Mouse (Mus musculus) hindbrain, postnatal 0 days (tissue): ENCODE data around the gene Dppa3. TPM values are rescaled to one million over a fixed set of nuclear protein-coding genes. Genes with fewer than 3 reads are reported as not detected.
A peak's percentile ranks its signal among the peaks of the same experiment; 100 is the strongest.

Source experiments
- ATAC-seq: fragments of 200-750 bp; cut with Nextera tagmentation; 2 replicates; pipeline ENCODE4 v1.8.0; 2017; ENCODE audit warnings: mild to moderate bottlenecking, moderate TSS enrichment, moderate library complexity
- DNase-seq: peaks from one replicate; pipeline ENCODE4 v3.0.0-alpha.2; 2015; ENCODE audit warnings: low spot score
- H3K27ac ChIP-seq: fragments of 300-500 bp; sonication (generic); 2 replicates; pipeline ENCODE4 v1.5.1; 2014; ENCODE audit warnings: mild to moderate bottlenecking
- H3K27me3 ChIP-seq: fragments of 300-500 bp; sonication (generic); 2 replicates; pipeline ENCODE4 v1.6.1; 2014; ENCODE audit warnings: low read length, mixed read lengths; ENCODE audit not compliant: insufficient read depth
- H3K36me3 ChIP-seq: fragments of 300-500 bp; sonication (generic); 2 replicates; pipeline ENCODE4 v1.6.1; 2014; ENCODE audit warnings: low read length, mixed read lengths; ENCODE audit not compliant: insufficient read depth
- H3K4me1 ChIP-seq: fragments of 300-500 bp; sonication (generic); 2 replicates; pipeline ENCODE4 v1.6.1; 2014; ENCODE audit warnings: antibody characterized with exemption, low read length, mixed read lengths; ENCODE audit not compliant: insufficient read depth
- H3K4me2 ChIP-seq: fragments of 300-500 bp; sonication (generic); 2 replicates; pipeline ENCODE4 v1.6.1; 2014; ENCODE audit warnings: low read depth, mild to moderate bottlenecking, low read length, moderate library complexity, mixed read lengths
- H3K4me3 ChIP-seq: fragments of 300-500 bp; sonication (generic); 2 replicates; pipeline ENCODE4 v1.5.1; 2014; ENCODE audit warnings: low read length
- H3K9ac ChIP-seq: fragments of 300-500 bp; sonication (generic); replicated peaks from 2 replicates; pipeline ENCODE4 v1.6.1; 2014; ENCODE audit warnings: mild to moderate bottlenecking, low read length, moderate library complexity, mixed read lengths
- H3K9me3 ChIP-seq: fragments of 300-500 bp; sonication (generic); 2 replicates; pipeline ENCODE4 v1.6.1; 2016; ENCODE audit warnings: low read length, mixed read lengths
- CTCF ChIP-seq: IDR thresholded peaks from 2 replicates; pipeline ENCODE4 v1.5.1; 2016; ENCODE audit warnings: antibody characterized with exemption, control low read depth, low read depth
- WGBS: fragments of 180-500 bp; shearing (Covaris S2); extraction: QIAGEN DNeasy Blood & Tissue Kit; methylation state at CpG from one replicate; pipeline ENCODE4 v1.1.7; 2014; 5-methylcytosine and 5-hydroxymethylcytosine counted together
- polyA plus RNA-seq: library from polyadenylated mRNA; unstranded; fragments of >200 nt; fragmentation: Nextera tagmentation; extraction: Ambion mirVana; gene quantifications from 2 replicates; pipeline ENCODE4 v1.2.1, GENCODE M21; 2015
- total RNA-seq: library from RNA; depleted of rRNA; stranded (reverse); fragments of >200 nt; gene quantifications from 2 replicates; pipeline ENCODE4 v1.2.3, GENCODE M21; 2014

Dppa3 gene
- total and polyA plus RNA-seq, 2 experiments from 2014 or later = not detected

GRCm38 (mm10) chr6:122663596-122664206 is 37.5 kb downstream of the Dppa3 start:
- no peaks in the 10 kb centered on the region for H3K36me3 ChIP-seq
- H3K27ac ChIP-seq = no peak overlapping the region
- no peak overlapping the region for H3K9ac ChIP-seq
- no peak overlapping the region for H3K4me2 ChIP-seq
- no peaks in the 10 kb centered on the region for H3K4me1 ChIP-seq
- TF ChIP-seq CTCF = no peak
- H3K9me3 ChIP-seq = no peaks in the 10 kb centered on the region
- no peak for ATAC-seq
- DNase-seq = no peak
- WGBS = 54% methylated on average over 14 of the region's 14 CpGs
- H3K27me3 ChIP-seq = no peaks in the 10 kb centered on the region
- no peak overlapping the region for H3K4me3 ChIP-seq

- no peak overlapping the region for H3K4me2 ChIP-seq
- H3K4me1 ChIP-seq = no peaks in the 10 kb centered on the region; the same call in 1 of the 2 replicates
- no peak for TF ChIP-seq CTCF
- no peak for ATAC-seq
- no peaks in the 10 kb centered on the region for H3K27me3 ChIP-seq
- 59% methylated on average over 7 of the region's 7 CpGs for WGBS
- H3K4me3 ChIP-seq = no peak overlapping the region
- no peak overlapping the region for H3K9ac ChIP-seq
- no peaks in the 10 kb centered on the region for H3K36me3 ChIP-seq
- no peak overlapping the region for H3K27ac ChIP-seq
- H3K9me3 ChIP-seq = no peaks in the 10 kb centered on the region
- peak; percentile 39 for DNase-seq
Observed at GRCm38 (mm10) chr6:122665866-122666265, 39.7 kb downstream of the Dppa3 start.

DNA sequence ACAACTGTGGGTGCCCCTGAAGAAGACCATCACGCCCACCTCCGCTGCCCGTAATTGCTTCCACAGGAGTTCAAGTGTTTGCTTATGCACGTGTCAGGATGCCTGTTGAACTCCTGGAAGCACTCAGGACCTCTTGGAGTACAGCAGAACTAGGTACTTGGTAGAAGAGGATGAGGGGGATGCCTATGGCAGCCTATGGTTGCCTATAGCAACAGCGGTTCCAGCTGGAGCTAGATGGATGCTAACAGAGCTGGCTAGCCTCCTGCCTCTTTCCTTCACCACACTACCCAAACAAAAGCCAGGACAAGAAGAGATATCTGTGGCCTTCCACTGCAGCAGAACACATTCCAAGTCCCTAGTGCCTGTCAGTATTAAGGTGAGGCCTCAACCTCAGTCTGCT is 41.5 kb downstream of the Dppa3 start:
- H3K4me1 ChIP-seq = no peaks in the 10 kb centered on the region; the same call in 1 of the 2 replicates
- H3K4me2 ChIP-seq = no peak overlapping the region
- H3K9me3 ChIP-seq = no peaks in the 10 kb centered on the region
- H3K27me3 ChIP-seq = no peaks in the 10 kb centered on the region
- no peak overlapping the region for H3K4me3 ChIP-seq
- 65% methylated on average over 5 of the region's 5 CpGs for whole genome bisulfite sequencing
- no peak for TF ChIP-seq CTCF
- H3K36me3 ChIP-seq = no peaks in the 10 kb centered on the region
- ATAC-seq (no peak), DNase-seq (no peak)
- H3K27ac ChIP-seq = no peak overlapping the region
- H3K9ac ChIP-seq = no peak overlapping the region

DNA sequence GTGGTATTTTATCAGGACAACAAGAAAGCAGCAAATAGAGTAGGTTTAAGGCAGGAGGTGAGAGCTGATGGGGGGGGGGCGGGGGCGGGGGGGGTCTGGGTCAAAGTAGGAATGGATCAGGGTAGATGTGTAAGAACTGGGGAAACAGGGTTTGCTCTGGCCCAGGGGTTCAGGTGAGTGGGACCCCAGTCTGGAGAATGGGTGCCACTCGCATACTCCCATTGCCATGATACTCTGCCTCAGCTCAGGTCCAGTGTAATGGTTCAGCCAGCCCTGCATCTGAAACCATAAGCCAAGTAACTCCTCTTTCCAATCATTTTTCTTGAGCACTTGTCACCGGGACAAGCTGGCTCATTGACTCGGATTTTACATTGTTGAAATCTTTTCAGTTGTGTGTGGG is 42.6 kb downstream of the Dppa3 start:
- H3K9ac ChIP-seq = no peak overlapping the region

GRCm38 (mm10) chr6:122669406-122670200 is 43.4 kb downstream of the Dppa3 start:
- 5% methylated on average over 19 of the region's 19 CpGs for WGBS
- Histone ChIP-seq H3K9me3 (no peaks in the 10 kb centered on the region), H3K4me2 (peak overlapping the region; percentile 61), H3K4me1 (no peaks in the 10 kb centered on the region; the same call in 1 of the 2 replicates), H3K27me3 (no peaks in the 10 kb centered on the region), H3K4me3 (peak overlapping the region; percentile 42), H3K27ac (peak overlapping the region; percentile 65), H3K36me3 (no peaks in the 10 kb centered on the region), H3K9ac (peak overlapping the region; percentile 44)
- ATAC-seq (peak; percentile 92), DNase-seq (peak; percentile 98)
- peak; percentile 100 for TF ChIP-seq CTCF

More for the DNA sequence above, 42.6 kb downstream of the Dppa3 start:
- WGBS = 64% methylated on average over 5 of the region's 5 CpGs
- H3K27ac ChIP-seq = no peak overlapping the region
- no peak for DNase-seq
- no peaks in the 10 kb centered on the region; the same call in 1 of the 2 replicates for H3K4me1 ChIP-seq
- TF ChIP-seq CTCF = no peak
- H3K4me2 ChIP-seq = no peak overlapping the region
- H3K9me3 ChIP-seq = no peaks in the 10 kb centered on the region
- no peak for ATAC-seq
- H3K4me3 ChIP-seq = no peak overlapping the region
- no peaks in the 10 kb centered on the region for H3K36me3 ChIP-seq
- H3K27me3 ChIP-seq = no peaks in the 10 kb centered on the region

DNA sequence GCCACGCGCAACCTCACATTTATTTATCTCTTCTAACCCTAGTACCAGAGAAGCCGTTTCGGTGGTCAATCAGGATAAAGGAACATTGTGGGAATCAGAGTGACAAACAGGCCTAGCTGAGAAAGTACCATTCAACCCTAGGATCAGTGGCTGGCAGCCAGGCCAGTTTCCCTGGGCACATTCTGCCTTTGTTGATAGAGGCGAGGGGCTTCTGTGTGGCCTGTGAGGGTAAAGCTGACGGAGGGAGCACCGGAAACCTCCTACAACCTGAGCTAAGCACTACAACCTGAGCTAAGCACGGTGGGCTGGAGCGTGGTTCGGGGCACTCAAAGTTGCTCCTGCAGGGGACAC is 44.0 kb downstream of the Dppa3 start:
- no peaks in the 10 kb centered on the region for H3K36me3 ChIP-seq
- no peaks in the 10 kb centered on the region; the same call in 1 of the 2 replicates for H3K4me1 ChIP-seq
- H3K4me2 ChIP-seq = peak overlapping the region; percentile 61
- no peaks in the 10 kb centered on the region for H3K27me3 ChIP-seq
- ATAC-seq (peak; percentile 41), DNase-seq (peak; percentile 23)
- H3K9ac ChIP-seq = peak overlapping the region; percentile 44
- peak overlapping the region; percentile 42; the same call in 1 of the 2 replicates for H3K4me3 ChIP-seq
- no peaks in the 10 kb centered on the region for H3K9me3 ChIP-seq
- TF ChIP-seq CTCF = no peak
- 17% methylated on average over 10 of the region's 10 CpGs for whole genome bisulfite sequencing
- H3K27ac ChIP-seq = peak overlapping the region; percentile 65

- 92% methylated on average over 4 of the region's 4 CpGs for WGBS
- no peaks in the 10 kb centered on the region for H3K36me3 ChIP-seq
- no peaks in the 10 kb centered on the region for H3K27me3 ChIP-seq
- no peak for DNase-seq
- no peaks in the 10 kb centered on the region for H3K9me3 ChIP-seq
- no peak for TF ChIP-seq CTCF
- no peaks in the 10 kb centered on the region; the same call in 1 of the 2 replicates for H3K4me1 ChIP-seq
- H3K4me3 ChIP-seq = no peak overlapping the region
- no peak overlapping the region for H3K4me2 ChIP-seq
- ATAC-seq = no peak
- H3K9ac ChIP-seq = no peak overlapping the region
- H3K27ac ChIP-seq = no peak overlapping the region
Observed at GRCm38 (mm10) chr6:122670841-122671240, 44.6 kb downstream of the Dppa3 start.
